Mouse (Mus musculus) embryo, embryonic 10.5 days (tissue): ENCODE data around the gene Acbd6.

Source experiments
- DNase-seq: peaks from one replicate; pipeline ENCODE4 v3.0.0-alpha.2; 2015; ENCODE audit warnings: low spot score

Gene Acbd6

DNA sequence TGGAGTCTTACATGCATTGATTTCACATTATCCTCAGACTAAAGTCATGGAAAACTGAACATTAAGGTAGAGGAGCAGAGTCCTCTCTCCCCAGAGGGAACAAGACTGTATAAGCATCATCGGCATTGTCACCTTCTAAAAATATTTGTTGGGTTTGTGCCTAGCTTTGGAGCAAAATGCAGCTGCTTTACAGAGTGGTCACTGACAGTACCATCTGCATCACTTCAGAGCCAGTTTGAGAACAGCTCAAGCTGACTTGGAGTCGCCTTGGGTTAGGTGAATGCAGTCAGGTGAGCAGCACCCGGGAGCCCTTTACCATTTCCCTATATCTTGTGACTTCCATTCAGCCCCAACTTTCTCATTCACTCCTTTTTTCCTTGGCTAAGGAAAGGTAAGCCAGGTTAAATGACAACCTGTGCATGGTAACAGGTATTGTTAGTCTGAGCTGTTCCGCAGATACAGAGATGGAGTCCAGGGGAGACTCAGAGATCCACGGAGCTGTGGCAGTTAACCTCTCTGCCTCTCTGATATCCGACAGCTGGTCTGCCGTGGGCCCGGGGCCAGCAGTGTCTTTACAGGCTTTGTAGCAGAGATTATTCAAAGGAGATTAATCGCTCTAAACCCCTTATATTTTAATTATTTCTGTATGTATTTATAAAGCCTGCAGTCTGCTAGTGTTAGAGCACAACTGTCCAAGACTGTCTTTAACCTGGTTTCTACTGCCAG, 92.4 kb downstream of the Acbd6 start:
- no peak for DNase-seq

DNA sequence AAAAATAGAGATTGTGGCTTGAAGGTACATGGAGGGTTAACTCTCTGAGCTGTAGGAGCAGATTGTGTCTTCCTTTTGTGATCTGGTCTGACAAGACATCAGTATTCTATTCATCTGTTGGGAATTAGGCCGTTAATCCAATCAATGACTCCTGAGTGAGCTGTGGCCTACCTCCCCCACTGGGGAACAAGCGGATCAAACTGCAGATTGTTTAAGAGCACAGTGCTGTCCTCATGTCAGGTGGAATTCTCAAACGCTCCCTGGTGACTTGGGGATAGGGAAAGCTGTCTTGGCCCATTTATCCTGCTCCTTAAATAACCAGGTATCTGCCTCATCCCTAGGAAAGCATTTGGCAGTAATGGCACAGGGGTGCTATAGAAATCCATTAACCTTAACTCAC, 97.0 kb downstream of the Acbd6 start:
- peak; percentile 32 for DNase-seq

DNA sequence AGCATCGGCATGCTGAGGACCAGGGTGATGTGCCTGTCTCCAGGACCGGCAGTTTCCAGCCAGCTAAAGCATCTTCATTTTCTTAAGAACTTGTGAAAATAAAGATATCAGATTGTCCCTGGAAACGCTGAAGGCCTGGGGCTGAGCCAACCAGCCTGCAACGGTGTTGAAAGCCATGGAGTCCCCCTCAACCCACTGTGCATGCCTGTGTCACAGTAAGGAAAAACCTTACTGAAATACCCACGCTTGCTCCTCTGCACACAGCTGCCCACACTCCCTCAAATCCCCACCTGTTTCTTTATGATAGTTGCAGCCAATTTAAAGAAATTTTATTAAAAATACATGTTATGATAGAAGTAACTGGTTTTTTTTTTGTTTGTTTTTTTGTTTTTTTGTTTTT, 98.4 kb downstream of the Acbd6 start:
- no peak for DNase-seq

DNA sequence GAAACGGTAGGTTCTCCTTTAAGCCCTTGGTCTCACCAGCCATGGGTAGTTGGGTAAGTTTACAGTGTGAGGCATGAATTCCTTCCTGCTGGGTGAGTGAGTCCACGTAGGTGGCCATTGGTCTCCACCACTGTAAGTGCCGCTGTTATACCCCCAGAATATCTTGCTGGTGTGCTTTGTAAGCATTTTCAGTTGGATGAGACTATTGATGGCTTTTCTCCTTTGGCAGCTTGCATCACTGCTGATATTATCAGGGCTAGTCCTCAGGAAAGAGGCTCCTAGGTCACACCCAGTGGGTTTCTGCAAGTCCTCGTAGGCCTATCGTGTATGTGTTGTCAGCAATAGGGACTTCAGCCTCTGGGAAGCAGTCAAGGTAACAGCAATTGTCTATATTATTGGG, 106.1 kb downstream of the Acbd6 start:
- no peak for DNase-seq

DNA sequence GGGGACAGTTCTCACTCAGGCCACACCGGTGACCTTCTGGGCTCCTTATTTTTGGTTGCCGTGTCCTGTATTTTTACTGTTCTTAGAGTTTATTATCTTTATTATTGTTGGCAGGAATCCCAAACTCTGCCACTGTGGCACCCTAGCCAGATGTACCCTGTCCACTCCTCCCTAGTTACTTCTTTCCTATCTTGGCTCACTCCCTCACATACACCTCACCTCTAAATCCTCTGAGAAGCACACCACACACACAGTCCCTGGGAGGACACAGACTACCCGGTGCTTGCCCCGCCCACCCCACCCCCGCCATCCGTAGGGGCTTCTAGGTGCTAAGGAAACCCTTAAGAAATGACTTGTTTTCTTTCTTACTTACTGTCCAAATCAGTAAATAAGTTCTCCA, 117.7 kb downstream of the Acbd6 start:
- no peak for DNase-seq

DNA sequence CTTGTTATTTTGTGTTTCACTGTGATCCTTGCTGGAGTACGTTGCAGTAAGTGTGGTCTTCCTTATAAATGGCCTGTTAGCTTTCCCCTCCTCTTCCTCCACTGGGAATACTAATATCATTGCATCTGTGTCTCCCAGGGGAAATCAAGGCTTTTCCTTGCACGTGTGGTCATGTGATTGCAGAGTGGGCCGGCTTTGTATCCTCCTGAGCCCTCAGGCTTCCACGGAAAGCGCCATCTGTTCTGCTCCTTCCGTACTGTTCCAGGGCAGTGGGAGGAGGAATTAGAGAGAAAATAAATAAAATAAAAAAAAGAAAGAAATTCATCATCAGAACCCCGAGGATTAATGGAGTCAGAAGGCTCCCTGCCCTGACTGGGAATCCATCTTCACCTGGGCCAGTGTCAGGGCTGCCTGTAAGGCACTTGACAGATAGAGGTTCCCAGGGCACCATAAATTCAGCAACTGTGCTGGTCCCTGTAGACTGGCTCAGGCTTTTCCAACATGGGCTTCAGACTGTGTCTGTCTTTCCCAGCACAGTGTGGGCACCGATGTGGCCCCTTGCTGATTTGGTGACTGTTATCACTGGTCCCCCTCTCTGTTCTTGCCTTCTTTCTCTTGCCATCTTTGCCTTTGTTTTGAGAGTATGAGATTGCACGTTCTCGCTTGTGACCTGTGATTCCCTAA, 123.3 kb downstream of the Acbd6 start:
- DNase-seq = peak; percentile 49

DNA sequence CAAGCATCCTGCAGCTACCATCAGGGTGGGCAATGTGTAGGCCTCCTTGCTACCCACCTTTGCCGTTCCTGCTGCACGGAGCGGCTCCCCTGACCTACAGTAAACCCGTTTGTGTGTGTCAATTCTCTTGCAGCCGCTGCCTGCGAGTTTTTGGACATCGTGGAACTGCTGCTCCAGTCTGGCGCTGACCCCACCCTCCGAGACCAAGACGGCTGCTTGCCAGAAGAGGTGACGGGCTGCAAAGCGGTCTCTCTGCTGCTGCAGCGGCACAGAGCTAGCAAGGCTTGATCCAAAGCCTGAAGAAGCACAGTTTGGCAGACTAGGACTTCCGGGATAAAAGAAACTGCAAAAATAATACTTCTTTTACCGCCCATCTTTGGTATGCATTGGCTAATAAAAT, 128.9 kb downstream of the Acbd6 start:
- DNase-seq = no peak

DNA sequence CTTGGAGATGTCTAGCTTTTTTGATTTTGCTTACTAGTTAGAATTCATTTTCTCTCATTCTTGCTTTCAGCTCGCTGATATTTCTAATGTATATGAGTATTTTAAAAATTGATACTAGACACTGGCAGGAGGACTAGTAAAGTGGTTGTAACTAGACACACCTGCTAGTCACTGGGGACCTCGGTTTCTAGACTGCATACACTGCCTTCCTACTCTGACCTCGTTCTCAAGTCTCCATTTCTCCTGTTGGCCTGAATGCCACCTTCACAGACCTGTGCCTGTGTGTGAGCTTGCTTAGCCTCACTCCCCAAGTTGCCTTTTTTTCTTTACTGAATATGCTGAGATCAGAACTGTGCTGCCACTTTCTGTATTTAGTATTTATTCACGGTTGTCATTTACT, 131.2 kb downstream of the Acbd6 start:
- no peak for DNase-seq

DNA sequence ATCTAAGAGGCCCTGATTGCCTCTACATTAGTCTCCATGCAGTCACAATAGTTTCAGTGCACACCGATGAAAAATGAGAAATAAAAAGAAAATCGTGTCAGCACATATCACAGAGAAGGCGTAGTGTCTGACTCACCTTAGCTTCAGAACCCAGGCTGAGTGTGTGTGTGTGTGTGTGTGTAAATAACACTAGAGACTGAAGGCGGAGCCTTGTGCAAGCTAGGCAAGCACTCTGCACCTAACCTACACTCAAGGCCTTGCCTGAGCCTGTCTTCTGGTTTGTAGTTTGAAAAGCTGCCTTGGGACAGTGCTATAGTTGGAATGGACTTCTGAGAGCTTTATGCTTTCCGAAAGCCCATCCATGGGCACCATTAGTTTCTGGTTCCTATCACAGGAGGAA, 131.6 kb downstream of the Acbd6 start:
- DNase-seq = no peak

DNA sequence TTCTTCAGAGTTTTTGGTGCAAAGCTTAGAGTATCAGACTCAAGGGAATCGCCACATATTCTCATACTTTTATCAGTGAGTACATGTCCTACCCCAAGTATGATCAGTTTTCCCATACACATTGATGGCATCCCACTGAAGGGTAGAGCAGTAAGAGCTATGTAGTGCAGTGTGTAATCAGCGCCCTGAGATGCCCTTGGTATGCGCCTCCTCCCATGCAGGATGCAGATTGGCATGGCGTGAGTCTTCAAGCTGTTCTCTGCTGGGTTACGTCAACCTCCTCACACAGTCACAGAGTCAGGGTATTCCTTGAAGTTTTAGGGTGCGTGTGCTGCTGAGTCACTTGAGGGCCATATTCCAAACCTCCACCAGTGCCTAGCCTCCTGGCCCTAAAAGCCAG, 134.3 kb downstream of the Acbd6 start:
- no peak for DNase-seq

DNA sequence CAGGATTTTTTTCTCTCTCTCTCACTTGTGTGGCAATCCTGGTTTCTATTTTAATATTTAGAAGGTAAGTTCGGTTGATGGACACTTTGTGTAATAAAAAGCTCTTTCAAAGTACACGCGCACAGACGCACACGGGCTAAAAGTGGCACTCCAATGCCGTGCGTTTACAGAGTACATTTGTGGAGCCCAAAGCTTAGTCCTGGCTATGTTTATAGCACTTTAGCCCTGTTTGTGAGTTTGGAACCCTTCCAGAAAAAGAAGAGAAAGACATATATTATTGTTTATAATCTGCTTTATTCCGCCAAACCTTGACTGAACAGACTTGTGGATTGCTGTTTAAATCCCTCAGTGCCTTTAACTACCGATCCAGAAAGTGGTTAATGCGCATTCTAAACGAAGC, 135.1 kb downstream of the Acbd6 start:
- no peak for DNase-seq

DNA sequence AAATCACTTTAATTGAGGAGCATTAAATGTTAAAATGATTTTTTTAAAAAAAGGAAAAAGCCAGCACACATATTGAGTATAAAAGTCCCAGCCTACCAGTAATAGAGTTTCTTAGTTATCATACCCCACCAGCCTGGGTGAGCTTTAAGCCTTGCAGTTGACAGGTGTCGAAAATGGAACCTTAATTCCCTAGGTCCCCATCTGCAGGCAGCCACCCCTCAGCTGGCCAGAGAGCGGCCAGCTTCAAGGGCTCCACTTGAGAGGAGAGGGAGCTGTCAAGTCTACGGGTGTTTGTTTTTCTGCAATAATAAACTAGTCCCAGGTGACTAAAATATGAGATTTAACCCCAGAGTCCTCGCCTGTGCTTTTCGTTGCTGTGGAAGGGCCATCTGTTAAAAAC, 135.5 kb downstream of the Acbd6 start:
- no peak for DNase-seq

DNA sequence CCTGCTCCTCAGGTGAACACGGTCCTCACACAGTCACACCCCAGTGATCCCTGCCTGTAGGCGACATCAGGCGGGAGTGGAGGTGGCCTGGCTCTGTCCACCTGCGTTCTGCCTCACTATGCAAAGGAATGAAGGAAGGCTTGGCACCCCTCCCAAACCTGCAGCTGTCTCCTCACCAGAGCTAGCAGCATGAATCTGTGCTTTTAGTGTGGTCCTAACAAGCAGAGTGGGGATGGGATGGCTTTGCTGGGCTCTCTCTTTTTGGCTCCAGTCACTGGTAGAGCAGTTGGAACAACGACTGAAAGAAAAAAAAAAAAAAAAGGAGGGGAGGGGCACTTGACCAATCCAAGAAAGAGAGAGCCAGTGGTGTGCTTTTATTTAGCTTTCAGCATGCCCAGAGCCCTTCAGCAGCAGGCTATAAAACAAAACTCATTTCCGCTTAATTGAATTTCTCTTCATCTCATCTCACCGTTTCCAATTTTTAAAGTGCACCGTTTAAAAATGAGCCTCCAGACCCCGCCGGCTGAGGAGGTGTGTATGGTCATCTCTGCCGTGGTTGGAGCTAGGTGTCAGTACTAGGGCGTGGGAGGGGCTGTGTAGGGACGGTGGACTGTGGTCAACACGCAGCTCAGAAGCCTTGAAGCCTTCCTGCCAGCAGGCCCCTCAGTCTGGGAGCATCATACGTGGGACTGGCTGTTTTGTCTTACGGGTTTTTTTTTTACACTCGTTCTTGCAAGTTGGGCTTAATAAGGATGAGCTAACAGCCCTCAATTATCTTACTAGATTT, 140.6 kb downstream of the Acbd6 start:
- no peak for DNase-seq

DNA sequence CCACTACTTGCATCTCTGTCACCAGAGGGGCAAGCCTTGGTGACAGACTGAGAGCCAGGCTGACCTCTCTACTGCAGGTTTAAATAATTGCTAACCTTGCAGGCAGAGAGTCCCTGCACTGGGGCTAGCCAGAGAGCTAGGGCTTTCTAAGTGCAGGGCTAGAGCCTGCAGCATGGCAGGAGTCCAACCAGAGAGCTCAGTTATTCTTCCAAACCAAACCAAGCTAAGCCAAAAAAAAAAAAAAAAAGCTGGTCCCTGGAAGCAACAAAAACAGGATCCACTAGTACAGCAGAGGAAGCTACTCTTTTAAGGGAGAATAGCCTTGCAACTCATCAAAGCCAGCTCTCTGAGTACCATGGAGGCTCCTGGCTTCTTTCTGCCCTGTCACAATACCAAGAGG, 143.0 kb downstream of the Acbd6 start:
- no peak for DNase-seq

DNA sequence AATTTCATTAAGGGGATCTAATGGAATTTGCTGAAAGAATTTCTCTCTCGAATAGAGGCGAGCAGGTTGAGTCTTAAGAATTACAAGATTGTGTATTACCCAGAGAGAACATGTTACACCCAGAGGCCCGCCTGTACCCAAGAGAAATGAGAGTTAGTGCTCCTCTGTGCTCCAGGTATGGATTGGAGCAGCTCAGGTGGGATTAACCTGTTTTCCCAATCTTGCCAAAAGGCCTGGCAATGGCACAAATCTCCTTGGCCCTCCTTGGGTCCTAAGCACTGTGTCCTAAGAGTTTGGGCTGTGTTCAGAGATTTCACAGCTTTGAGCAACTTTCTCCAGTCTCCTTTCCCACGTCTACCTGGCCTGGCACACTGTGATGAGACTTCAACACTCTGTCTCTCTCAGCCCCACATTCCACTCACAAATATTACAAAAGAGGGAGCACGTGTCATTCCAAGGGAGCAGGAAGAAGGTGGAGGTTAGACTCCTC, 145.3 kb downstream of the Acbd6 start:
- DNase-seq = no peak

DNA sequence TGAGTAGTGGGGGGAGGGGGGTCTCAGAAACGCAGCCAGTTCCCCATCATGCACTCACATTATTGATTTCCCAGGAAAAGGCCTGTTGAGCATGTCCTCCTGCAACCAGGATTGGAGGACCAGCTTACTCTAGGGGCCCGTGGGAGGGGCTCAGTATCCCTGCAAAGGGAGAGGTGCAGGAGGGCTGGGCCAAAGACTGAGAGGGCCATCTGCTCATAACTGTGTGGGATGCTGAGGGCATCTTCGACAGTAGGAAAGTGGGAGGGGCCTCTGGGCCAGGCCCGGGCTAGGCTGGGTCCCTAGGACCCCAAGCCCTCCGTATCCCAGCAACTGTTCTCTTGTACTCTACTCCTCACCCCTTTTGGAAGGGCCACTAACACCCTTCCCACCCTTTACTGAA, 146.3 kb downstream of the Acbd6 start:
- DNase-seq = peak; percentile 12

DNA sequence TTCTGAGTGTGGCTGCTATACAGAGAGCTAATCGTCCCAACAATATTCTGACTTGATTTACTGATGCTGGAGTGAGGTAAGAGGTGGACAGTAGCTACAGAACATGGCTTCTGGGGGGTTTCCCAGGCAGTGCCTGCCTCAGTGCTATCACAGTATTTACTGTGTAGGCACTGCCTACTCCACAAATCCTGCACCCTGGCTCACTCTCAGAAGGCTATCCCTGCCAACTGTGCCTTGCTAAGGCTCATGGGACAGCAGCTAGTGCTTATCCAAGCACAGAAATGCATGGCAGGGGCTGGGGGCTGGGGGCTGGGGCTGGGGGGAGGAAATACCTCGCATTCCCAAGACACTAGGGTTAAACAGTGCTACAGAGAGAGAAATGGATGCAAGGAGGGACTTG, 155.4 kb downstream of the Acbd6 start:
- DNase-seq = no peak

DNA sequence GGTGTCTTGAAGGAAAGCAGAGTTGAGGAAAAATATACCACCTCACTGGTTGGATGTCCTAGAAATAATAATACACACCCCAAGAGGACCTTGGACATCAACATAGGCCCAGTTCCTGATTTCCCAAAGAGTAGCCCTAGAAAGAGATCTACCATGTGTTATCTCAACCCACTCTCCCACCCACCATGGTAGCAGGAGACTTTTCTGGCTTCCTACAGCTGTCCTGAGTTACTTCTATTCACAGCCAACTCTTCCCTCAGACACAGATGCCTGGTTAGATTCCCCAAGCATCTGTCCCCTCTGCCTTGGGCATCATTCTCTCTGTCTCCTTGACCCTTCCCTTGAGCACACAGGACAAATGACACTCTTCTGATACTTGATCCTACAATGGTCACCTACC, 157.4 kb downstream of the Acbd6 start:
- DNase-seq = no peak

DNA sequence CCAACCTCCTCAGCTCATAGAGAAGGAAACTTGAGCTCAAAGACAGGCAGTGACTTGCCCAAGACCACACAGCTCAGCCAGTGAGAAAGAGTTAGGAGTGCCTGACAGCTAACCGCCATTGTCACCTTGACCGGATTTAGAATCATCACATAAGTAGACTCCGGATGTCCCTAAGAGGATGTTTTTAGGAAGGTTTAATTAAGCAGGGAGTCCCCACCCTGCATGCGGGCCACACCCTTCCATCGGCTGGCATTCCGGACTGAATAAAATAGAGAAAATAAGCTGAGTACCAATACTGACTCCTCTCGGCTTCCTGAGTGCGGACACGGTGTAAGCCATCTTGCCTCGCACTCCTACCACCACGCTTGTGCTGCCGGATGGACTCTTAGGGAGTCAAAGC, 159.4 kb downstream of the Acbd6 start:
- DNase-seq = no peak

DNA sequence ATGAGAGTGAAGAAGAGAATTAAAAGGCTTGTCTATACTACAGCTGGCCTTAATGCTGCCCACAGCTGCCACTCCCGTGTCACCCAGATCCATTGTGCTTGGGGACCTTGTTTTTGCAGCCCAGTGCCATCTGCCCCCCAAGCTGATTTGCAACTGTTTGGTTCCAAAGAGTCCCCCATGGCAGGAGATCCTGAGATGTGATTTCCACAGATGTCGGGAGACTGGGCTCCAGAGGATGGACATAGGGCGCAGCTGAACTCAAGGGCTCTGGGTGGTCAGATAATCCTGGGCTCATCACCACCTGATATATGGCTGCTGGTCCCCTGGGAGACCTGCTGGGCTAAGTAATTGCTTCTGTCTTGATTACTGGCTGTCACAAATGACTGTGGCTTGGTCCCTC, 160.9 kb downstream of the Acbd6 start:
- no peak for DNase-seq

DNA sequence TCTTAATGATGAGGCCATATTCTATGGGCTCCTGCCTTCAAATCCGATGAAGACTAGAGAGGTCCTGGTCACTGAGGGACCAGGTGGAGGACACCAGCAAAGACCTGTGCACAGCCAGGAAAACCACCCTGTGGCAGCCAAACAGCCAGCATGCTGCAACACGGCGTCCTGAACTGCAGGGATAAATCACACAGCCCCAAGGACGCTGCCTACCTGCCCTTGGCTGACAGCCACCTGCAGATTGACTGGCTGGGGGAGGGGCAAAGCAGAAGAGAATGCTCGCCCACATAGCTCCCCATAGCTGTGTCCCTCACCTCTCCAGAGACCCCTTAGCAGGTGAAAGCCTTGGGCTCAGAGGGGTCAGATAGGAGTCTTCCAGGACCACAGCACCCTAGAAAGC, 162.1 kb downstream of the Acbd6 start:
- no peak for DNase-seq

DNA sequence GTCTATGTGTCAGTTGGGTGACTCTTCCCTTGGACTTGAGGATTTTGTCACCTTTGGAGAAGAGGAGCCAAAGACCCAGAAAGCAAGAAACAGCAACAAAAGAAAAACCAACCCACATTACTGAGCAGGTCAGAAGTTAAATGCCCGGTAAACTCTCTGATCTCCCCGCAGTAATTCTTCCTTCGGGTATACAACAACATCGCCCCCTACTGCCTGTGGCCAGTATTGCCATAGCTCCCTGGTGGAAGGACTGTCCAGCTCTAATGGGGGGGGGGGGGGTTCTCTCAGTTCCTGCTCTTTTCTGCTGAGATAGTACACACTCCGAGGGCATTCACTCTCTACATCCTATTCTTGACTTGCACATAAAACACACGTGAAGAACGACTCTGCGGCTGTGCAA, 163.5 kb downstream of the Acbd6 start:
- DNase-seq = peak; percentile 66

DNA sequence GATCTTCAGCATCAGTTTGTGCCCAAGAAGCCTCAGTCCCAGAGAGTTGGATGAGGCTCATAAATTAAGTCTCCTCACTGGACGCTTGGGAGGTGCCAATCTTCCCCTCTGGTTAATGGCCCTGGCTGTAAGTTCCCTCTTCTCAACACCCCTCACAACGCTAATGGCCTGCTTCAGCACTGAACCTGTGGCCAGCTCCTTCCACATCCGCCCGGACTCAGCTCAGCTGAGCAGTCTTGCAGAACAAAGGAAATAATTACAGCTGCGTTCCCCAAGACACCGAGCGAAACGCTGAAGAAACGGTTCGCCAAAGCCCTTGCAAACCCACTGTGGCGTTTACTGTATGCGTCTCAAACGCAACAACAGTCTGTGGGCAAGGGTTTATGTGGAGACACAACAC, 164.3 kb downstream of the Acbd6 start:
- peak; percentile 86 for DNase-seq
